Mouse (Mus musculus): Measurements from ENCODE around the gene Tmprss6. TPM values are rescaled to one million over a fixed set of nuclear protein-coding genes. Genes with fewer than 3 reads are reported as not detected.

Tmprss6 gene
- polyA plus RNA-seq, 1 experiment from 2014 or later: 0.45 TPM

DNA sequence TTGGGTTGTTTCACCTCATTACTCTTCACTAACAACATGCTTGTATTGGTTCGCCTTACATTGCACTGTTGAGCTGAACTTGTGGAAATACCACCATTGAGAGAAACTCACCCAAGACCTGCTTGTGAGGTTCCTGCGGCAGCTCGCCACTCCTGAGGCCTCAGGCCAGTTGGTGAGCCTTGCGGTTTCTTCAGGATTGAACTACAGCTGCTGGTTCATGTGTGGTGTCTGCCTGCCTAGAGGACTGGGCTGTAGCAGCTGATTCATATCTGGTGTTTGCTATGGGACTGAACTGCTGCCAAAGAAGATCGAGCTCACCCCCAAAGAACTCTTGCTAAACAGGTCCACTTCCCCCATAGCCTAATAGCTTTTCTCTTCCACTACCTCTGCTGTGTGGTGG is 36.4 kb upstream of the Tmprss6 start:
- no peak overlapping the region for H3K27ac ChIP-seq (replicated peaks)
- no peaks in the 10 kb centered on the region for H3K36me3 ChIP-seq
- H3K4me2 ChIP-seq: no peak overlapping the region
- no peak overlapping the region for H3K9ac ChIP-seq
- ATAC-seq (ENCODE audit: extremely low read depth, insufficient number of reproducible peaks, low FRiP score, low TSS enrichment): no peak
- peaks cover 9% of the 10 kb centered on the region for H3K9me3 ChIP-seq
- H3K27me3 ChIP-seq (replicated peaks): no peaks in the 10 kb centered on the region
- H3K4me1 ChIP-seq: peaks cover 15% of the 10 kb centered on the region
- WGBS: 79% methylated on average over 5 of the region's 5 CpGs
- no peak overlapping the region for H3K4me3 ChIP-seq

DNA sequence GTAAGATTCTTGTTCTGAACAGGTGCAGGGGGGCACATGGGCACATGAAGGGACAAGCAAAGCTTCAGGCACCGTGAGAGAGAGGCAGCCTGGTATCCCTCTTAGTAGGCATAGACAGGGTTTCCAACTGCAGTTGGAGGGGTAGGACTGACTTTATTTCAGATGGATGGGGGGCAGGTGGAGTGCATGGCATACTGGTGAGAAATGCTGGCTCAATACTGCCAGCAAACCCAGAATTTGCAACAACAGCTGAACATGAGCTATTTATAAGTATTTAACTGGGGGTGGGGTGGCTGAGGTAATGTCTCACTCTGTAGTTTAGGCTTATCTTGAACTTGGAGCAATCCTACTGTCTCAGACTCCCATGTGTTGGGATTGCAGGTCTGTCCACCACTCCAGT is 35.6 kb upstream of the Tmprss6 start:
- no peaks in the 10 kb centered on the region for H3K36me3 ChIP-seq
- no peak overlapping the region for H3K4me3 ChIP-seq
- H3K27ac ChIP-seq (replicated peaks): no peak overlapping the region
- H3K9ac ChIP-seq: no peak overlapping the region
- peaks cover 9% of the 10 kb centered on the region for H3K9me3 ChIP-seq
- H3K4me2 ChIP-seq: no peak overlapping the region
- 68% methylated on average over 1 of the region's 1 CpGs for WGBS
- ATAC-seq (ENCODE audit: extremely low read depth, insufficient number of reproducible peaks, low FRiP score, low TSS enrichment): no peak
- H3K27me3 ChIP-seq (replicated peaks): no peaks in the 10 kb centered on the region
- H3K4me1 ChIP-seq: peaks cover 12% of the 10 kb centered on the region

DNA sequence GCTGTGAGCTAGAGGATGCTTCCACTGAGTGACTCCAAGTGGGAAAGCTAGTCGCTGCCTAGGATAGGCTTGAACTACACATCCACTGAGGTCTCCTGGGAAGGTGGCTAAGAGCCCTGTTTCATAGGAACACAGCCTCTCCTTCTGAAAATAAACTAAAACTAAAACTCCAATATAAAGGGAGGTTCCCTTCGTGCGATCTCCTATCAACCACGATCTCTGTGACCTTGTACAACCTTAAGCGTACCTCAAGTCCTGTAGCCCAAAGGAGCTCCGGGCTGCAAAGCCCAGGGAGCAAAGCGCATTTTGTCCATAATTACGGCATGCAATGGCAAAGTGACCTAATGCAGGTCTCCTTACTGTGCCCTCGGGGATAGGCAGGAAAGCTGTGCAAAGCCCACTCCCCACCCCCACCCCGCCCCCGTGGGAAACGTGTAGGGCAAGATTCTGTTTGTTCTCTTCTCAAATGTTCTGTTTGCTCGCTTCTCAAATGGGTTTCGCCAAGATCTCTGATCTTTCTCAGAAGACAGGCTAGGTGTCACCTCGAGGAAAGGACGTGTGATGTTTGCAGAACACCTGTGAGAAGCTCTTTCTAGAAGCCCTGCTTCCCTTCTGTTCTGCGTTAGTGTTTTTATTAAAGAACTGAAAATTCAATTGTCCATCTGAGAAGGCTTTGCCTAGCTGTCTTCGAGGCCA is 34.2 kb upstream of the Tmprss6 start:
- no peak overlapping the region for H3K4me2 ChIP-seq
- ATAC-seq (ENCODE audit: extremely low read depth, insufficient number of reproducible peaks, low FRiP score, low TSS enrichment): no peak
- no peak overlapping the region for H3K27ac ChIP-seq (replicated peaks)
- no peak overlapping the region for H3K9ac ChIP-seq
- no peaks in the 10 kb centered on the region for H3K36me3 ChIP-seq
- H3K9me3 ChIP-seq: peaks cover 9% of the 10 kb centered on the region
- H3K27me3 ChIP-seq (replicated peaks): no peaks in the 10 kb centered on the region
- H3K4me3 ChIP-seq: no peak overlapping the region
- peaks cover 7% of the 10 kb centered on the region; the same call in 1 of the 2 replicates for H3K4me1 ChIP-seq
- 76% methylated on average over 18 of the region's 18 CpGs for WGBS

DNA sequence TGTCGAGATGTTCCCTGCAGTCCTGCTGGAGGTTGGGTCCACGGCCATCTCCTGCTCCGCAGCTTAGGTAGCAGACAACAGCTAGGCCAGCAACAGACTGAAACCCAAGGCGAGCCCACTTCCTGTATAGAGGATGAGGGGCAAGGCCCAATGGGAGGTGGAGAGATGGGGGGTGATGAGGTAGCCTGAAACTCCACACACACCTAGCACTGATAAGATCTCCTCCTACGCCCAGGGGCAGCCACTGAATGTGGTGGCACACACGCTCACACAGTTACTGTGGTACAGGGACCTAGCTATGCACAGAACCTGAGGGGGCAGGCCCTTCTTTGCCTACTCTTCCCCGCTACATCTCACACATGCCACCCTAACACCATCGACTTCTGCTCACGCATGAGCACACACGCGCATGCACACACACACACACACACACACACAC is 26.6 kb upstream of the Tmprss6 start, which contains the start of gene Il2rb:
Gene Il2rb, minus strand, starts transcription at position 304 of the 439 bp plus-strand sequence.
- Histone ChIP-seq H3K4me2 (no peak within 1 kb of the TSS), H3K36me3 (no peaks in the 10 kb centered on the region), H3K27me3 (replicated peaks) (no peaks in the 10 kb centered on the region), H3K4me3 (no peak within 1 kb of the TSS), H3K4me1 (0 out of 2 replicates have a peak, but pooled peaks cover 3% of the 10 kb centered on the region), H3K27ac (replicated peaks) (no peak within 1 kb of the TSS), H3K9me3 (no peaks in the 10 kb centered on the region), H3K9ac (no peak within 1 kb of the TSS)
- WGBS: 85% methylated on average over 11 of the region's 11 CpGs
- ATAC-seq (ENCODE audit: extremely low read depth, insufficient number of reproducible peaks, low FRiP score, low TSS enrichment): no peak

DNA sequence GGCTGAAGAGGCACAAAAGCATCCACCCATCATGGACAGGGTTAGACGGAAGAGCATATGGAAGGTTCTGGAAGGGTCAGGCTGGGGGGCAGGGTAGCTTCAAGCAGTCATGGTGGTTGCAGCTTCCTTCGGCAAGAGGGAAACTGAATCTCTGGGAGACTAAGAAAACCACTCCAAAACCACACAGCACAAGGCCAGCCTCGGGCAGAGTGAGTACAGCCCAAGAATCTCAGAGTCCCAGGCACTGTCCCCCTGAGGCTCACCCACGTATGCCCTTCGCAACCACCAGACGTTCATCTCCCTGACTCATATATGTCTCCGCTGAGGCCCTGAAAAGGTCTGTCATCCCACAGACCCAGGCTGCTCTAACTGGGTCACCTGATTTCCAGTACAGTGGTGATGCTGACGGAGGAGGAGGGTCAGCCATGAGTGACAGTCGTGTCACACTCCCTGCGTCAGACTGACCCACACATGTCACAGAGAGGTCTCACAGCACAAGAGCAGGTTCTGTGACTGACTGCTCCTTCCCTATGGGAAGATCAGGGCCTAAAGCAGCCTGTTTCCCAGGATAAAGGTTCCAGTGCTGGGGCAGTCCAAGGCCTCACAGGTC is 25.1 kb upstream of the Tmprss6 start:
- Histone ChIP-seq H3K9me3 (no peaks in the 10 kb centered on the region), H3K27me3 (replicated peaks) (no peaks in the 10 kb centered on the region), H3K4me3 (no peak overlapping the region), H3K36me3 (no peaks in the 10 kb centered on the region), H3K27ac (replicated peaks) (no peak overlapping the region), H3K9ac (no peak overlapping the region), H3K4me2 (no peak overlapping the region), H3K4me1 (0 out of 2 replicates have a peak, but pooled peaks cover 3% of the 10 kb centered on the region)
- no peak for ATAC-seq (ENCODE audit: extremely low read depth, insufficient number of reproducible peaks, low FRiP score, low TSS enrichment)
- WGBS: 73% methylated on average over 10 of the region's 10 CpGs

DNA sequence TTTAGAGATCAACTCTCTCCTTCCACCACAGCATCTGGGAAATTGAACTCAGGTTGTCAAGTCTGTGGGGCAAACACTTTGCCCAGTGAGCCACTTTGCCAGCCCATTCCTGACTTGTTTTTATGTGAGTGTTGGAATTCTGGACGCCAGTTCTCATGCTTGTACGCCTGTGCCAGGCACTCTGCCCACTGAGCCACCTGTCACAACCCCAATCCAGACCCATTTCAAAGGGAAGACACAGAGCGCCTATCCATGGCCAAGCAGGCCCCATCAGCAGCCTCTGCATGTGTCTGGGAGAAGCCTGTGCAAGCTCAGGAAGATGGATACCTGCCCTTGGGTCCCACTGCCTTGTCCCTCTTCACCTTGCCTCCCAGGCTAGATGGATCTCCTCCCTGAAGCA is 22.9 kb upstream of the Tmprss6 start:
- no peak overlapping the region for H3K4me2 ChIP-seq
- H3K9ac ChIP-seq: no peak overlapping the region
- H3K27me3 ChIP-seq (replicated peaks): peaks cover 8% of the 10 kb centered on the region; the same call in 1 of the 2 replicates
- H3K36me3 ChIP-seq: no peaks in the 10 kb centered on the region
- H3K27ac ChIP-seq (replicated peaks): no peak overlapping the region
- no peaks in the 10 kb centered on the region for H3K9me3 ChIP-seq
- no peak overlapping the region for H3K4me3 ChIP-seq
- no peaks in the 10 kb centered on the region for H3K4me1 ChIP-seq
- ATAC-seq (ENCODE audit: extremely low read depth, insufficient number of reproducible peaks, low FRiP score, low TSS enrichment): no peak; the same call in 1 of the 2 replicates
- WGBS: 75% methylated on average over 3 of the region's 3 CpGs

DNA sequence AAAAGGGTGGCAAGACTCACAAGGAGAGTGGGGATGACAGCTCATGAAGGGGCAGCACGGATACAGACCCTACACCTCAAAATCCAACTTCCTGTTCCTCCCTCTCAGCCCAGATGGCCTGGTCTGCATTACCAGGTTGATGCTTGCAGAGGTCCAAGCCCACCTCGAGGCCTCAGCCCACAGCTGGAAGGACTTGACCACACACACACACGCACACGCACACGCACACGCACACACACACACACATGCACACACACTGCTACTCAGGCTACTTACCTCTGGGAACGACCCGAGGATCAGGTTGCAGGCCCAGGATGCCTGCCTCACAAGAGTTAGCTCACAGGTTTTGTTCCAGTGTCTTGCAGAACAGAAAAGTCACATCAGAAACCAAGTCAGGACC is 21.5 kb upstream of the Tmprss6 start:
- H3K27ac ChIP-seq (replicated peaks): no peak overlapping the region
- H3K36me3 ChIP-seq: no peaks in the 10 kb centered on the region
- H3K9me3 ChIP-seq: no peaks in the 10 kb centered on the region
- WGBS: 73% methylated on average over 8 of the region's 8 CpGs
- no peak for ATAC-seq (ENCODE audit: extremely low read depth, insufficient number of reproducible peaks, low FRiP score, low TSS enrichment)
- H3K9ac ChIP-seq: no peak overlapping the region
- H3K4me2 ChIP-seq: no peak overlapping the region
- H3K27me3 ChIP-seq (replicated peaks): peaks cover 21% of the 10 kb centered on the region; the same call in 1 of the 2 replicates
- H3K4me3 ChIP-seq: no peak overlapping the region
- H3K4me1 ChIP-seq: no peaks in the 10 kb centered on the region

DNA sequence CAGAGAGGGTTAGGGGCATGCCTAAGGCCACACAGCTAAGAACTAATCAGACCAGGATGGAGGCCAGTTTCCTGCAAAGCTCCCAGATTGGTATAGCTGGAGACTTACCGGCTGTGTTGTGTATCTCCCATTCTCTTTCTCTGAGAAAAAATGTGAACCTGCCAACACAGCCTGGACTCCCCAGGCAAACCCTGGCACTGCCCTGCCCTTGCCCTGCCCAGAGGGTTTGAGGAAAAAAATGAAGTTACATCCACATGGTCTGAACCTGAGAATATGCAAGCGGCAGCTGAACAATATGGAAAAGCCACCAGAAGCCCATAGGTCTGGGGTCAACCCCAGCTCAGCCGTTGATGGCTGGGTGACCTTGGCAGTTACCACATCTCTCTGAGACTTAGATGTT is 20.8 kb upstream of the Tmprss6 start:
- Histone ChIP-seq H3K9me3 (no peaks in the 10 kb centered on the region), H3K4me3 (no peak overlapping the region), H3K36me3 (no peaks in the 10 kb centered on the region), H3K4me1 (no peaks in the 10 kb centered on the region), H3K27me3 (replicated peaks) (peaks cover 24% of the 10 kb centered on the region; the same call in 1 of the 2 replicates), H3K27ac (replicated peaks) (no peak overlapping the region), H3K9ac (no peak overlapping the region), H3K4me2 (no peak overlapping the region)
- 70% methylated on average over 3 of the region's 3 CpGs for WGBS
- ATAC-seq (ENCODE audit: extremely low read depth, insufficient number of reproducible peaks, low FRiP score, low TSS enrichment): no peak

DNA sequence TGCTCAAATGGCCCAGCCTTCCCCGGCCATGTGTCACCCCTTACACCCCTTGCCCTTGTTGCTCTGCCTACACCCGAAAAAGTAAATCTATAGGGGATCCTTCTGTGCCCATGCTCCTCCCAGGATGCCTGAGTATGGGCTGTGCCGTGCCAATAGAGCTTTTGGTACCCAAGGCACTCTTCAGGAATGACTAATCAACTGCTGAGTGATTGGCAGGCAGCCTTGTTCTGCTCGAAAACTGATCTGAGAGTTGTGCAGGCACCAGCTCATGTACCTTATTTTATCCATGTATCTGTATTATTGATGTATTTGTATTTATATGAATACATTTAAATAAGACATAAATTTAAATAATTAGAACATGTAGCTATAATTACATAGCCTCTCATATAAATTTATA is 18.6 kb upstream of the Tmprss6 start:
- no peak overlapping the region for H3K4me3 ChIP-seq
- ATAC-seq (ENCODE audit: extremely low read depth, insufficient number of reproducible peaks, low FRiP score, low TSS enrichment): no peak
- no peaks in the 10 kb centered on the region for H3K36me3 ChIP-seq
- no peak overlapping the region for H3K27ac ChIP-seq (replicated peaks)
- peaks cover 29% of the 10 kb centered on the region; the same call in 1 of the 2 replicates for H3K27me3 ChIP-seq (replicated peaks)
- no peak overlapping the region for H3K9ac ChIP-seq
- no peak overlapping the region for H3K4me2 ChIP-seq
- H3K9me3 ChIP-seq: no peaks in the 10 kb centered on the region
- H3K4me1 ChIP-seq: no peaks in the 10 kb centered on the region
- 53% methylated on average over 4 of the region's 4 CpGs for WGBS

DNA sequence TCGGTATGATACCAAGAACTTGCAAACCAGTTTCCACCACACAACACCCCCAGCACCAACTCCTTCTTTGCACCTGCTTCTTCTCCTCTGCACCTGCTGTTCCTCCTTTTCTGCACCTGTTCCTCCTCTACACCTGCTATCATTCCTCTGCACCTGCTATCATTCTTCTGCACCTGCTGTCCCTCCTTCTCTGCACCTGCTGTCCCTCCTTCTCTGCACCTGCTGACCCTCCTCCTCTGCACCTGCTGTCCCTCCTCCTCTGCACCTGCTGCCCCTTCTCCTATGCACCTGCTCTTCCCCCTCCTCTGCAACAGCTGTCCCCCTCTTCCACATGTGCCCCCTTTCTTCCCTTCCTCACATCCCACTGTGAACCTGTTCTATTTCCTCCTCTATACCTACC is 18.1 kb upstream of the Tmprss6 start:
- no peak overlapping the region for H3K27ac ChIP-seq (replicated peaks)
- H3K9me3 ChIP-seq: no peaks in the 10 kb centered on the region
- no peak overlapping the region for H3K4me2 ChIP-seq
- H3K27me3 ChIP-seq (replicated peaks): peaks cover 32% of the 10 kb centered on the region; the same call in 1 of the 2 replicates
- no peak overlapping the region for H3K9ac ChIP-seq
- H3K36me3 ChIP-seq: no peaks in the 10 kb centered on the region
- no peak for ATAC-seq (ENCODE audit: extremely low read depth, insufficient number of reproducible peaks, low FRiP score, low TSS enrichment)
- 88% methylated on average over 1 of the region's 1 CpGs for WGBS
- H3K4me3 ChIP-seq: no peak overlapping the region
- H3K4me1 ChIP-seq: peaks cover under 1% of the 10 kb centered on the region; the same call in 1 of the 2 replicates

DNA sequence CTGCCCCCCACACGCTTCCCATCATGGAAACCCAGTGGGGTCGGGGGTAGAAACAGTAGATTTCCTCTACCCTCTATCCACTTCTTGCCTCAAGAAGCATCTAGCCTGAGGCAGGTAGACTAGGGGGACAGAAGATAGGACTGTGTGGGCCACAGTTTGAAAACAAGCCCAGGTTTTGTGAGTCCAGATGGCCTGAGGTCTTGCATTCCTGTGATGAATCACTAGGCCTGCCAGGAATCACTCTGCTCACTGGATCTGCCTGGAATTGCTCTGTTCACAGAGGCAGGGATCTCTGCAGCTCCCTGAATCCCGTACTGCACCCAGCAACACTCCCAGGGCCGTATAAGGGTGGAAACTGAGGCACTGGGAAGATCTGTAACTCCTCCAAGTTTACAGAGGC is 14.9 kb upstream of the Tmprss6 start:
- Histone ChIP-seq H3K27me3 (replicated peaks) (peaks cover 33% of the 10 kb centered on the region), H3K4me2 (no peak overlapping the region), H3K36me3 (no peaks in the 10 kb centered on the region), H3K27ac (replicated peaks) (no peak overlapping the region), H3K4me3 (no peak overlapping the region), H3K9me3 (no peaks in the 10 kb centered on the region), H3K4me1 (peaks cover 8% of the 10 kb centered on the region), H3K9ac (no peak overlapping the region)
- no peak for ATAC-seq (ENCODE audit: extremely low read depth, insufficient number of reproducible peaks, low FRiP score, low TSS enrichment)
- 77% methylated on average over 4 of the region's 4 CpGs for WGBS

DNA sequence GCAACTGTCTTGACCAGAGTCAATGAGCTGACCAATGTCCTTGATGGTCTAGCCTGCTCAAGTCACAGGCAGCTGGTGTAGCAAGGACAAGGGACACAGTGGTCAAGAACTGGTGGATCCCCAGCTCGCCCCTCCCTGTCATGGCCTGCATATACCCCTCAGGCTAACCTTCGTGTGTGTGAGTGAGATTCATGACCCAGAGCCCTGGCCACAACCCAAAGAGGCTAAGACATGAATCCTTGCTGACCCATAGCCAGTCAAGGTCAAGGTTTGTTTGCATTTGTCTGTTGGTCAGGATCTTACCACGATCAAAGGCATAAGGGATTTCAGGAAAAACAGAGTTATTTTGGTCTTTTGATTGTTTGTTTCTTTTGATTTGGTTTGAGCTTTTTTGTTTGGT is 14.1 kb upstream of the Tmprss6 start:
- no peak for ATAC-seq (ENCODE audit: extremely low read depth, insufficient number of reproducible peaks, low FRiP score, low TSS enrichment)
- H3K9me3 ChIP-seq: no peaks in the 10 kb centered on the region

More for the DNA sequence above, 14.1 kb upstream of the Tmprss6 start:
- Histone ChIP-seq H3K4me1 (peaks cover 8% of the 10 kb centered on the region), H3K4me2 (no peak overlapping the region), H3K27me3 (replicated peaks) (peaks cover 38% of the 10 kb centered on the region), H3K9ac (no peak overlapping the region), H3K27ac (replicated peaks) (no peak overlapping the region), H3K4me3 (no peak overlapping the region), H3K36me3 (no peaks in the 10 kb centered on the region)
- WGBS: 71% methylated on average over 3 of the region's 3 CpGs
